9 mouse cellular contexts compared by ENCODE assay signal in the genomic region with DNA sequence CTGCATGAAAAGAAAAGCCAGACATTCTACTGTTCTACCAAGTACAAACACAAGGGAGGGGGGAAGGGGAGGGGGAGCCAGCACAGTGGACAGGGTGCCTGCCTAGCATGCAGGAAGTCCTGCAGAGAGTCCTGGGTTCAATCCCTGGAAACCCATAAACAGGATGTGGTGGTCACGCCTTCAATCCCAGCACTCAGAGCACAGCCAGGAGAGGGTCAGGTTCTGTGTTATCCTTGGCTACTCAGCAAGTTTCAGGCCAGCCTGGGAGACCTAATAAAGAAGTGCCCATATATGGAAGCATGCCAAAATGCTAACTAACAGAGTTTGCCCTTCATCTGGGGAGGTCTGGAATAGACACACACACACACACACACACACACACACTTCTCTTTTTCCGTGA. TPM values are rescaled to one million over a fixed set of nuclear protein-coding genes. Genes with fewer than 3 reads are reported as not detected.
DNase-seq lines count a peak whose midpoint lies in the region; ATAC-seq lines count a peak whose summit lies in the region.
"Had no signal": no experiment of that assay in that cellular context is flagged by ENCODE, and none has a peak within 500 bp of the region (broad histone marks: within the 10 kb centered on the region; RNA-seq: fewer than 3 reads in every experiment).

No protein-coding gene starts in this region.

- ATAC-seq in lung, embryonic 15.5 days (ENCODE audit: borderline replicate concordance, extremely low read depth, low FRiP score, low TSS enrichment), result peak; percentile 63
- ATAC-seq in megakaryocyte, adult 5-6 weeks (ENCODE audit: poor library complexity, severe bottlenecking), result peak; percentile 14; the same call in 1 of the 2 replicates

- no peaks in the 10 kb centered on the region for H3K36me3 ChIP-seq in lung, embryonic 15.5 days
- H3K36me3 ChIP-seq: midbrain, embryonic 12.5 days had no signal

- DNase-seq in lung, postnatal 14 days, result no peak
- peak; percentile 63 to 80 for DNase-seq in heart, adult 18-20 months
- peak; percentile 74 for DNase-seq in kidney, adult 9 months
- DNase-seq in thymus, postnatal 0 days (ENCODE audit: low spot score), result no peak
- DNase-seq in cerebellum, adult 18-20 months, result no peak
- no peak for DNase-seq in adrenal gland, postnatal 36 days

- H3K4me3 ChIP-seq in lung, embryonic 15.5 days, result no peak overlapping the region
- H3K4me3 ChIP-seq: midbrain, embryonic 12.5 days had no signal

- 13% methylated on average over 2 of the region's 2 CpGs for WGBS in lung, embryonic 15.5 days

- no peaks in the 10 kb centered on the region for H3K9me3 ChIP-seq in lung, embryonic 15.5 days
- H3K9me3 ChIP-seq: midbrain, embryonic 12.5 days had no signal

- H3K9ac ChIP-seq in lung, embryonic 15.5 days, result no peak overlapping the region
- H3K9ac ChIP-seq: midbrain, embryonic 12.5 days had no signal

- peaks cover 86% of the 10 kb centered on the region for H3K4me1 ChIP-seq in lung, embryonic 15.5 days

- H3K27me3 ChIP-seq in lung, embryonic 15.5 days, result no peaks in the 10 kb centered on the region
- H3K27me3 ChIP-seq: midbrain, embryonic 12.5 days had no signal

- H3K4me2 ChIP-seq in lung, embryonic 15.5 days, result peak overlapping the region; percentile 42
- H3K4me2 ChIP-seq: midbrain, embryonic 12.5 days had no signal

- peak overlapping the region; percentile 94 for H3K27ac ChIP-seq in lung, embryonic 15.5 days

RNA-seq across cellular contexts. Expression of a gene that starts 47.1 kb away (rescaled TPM):
- polyA plus RNA-seq in lung, embryonic 15.5 days (2015; fragmentation: Nextera tagmentation; extraction: Ambion mirVana), result 18.3 and 20.8 TPM in 2 replicates
- total RNA-seq in heart, adult 18-20 months (2021), result 100 to 1,000 TPM; 131 to 138 TPM
- total RNA-seq in megakaryocyte, adult 5-6 weeks (2015), result 65.7 and 65.8 TPM in 2 replicates
- total RNA-seq in megakaryocyte, adult 5-6 weeks (2017), result 56.4 and 56.8 TPM in 2 replicates
- 6.1 and 6.2 TPM in 2 replicates for polyA plus RNA-seq in thymus, postnatal 0 days (2015; fragmentation: Nextera tagmentation; extraction: Ambion mirVana)
- total RNA-seq in adrenal gland, postnatal 36 days (2021), result 10 to 100 TPM; 37.5 to 38.2 TPM

Comparison
In these comparisons a context has a peak if more than half of its experiments do, and no peak if none do; other contexts are left out.
1. DNase-seq: peak in heart, adult 18-20 months (2 of 2) and kidney, adult 9 months (single experiment); none in lung, postnatal 14 days (single experiment), thymus, postnatal 0 days (single experiment), cerebellum, adult 18-20 months (0 of 2) and adrenal gland, postnatal 36 days (0 of 2).